Mouse (Mus musculus): Measurements from ENCODE around the gene Pus1.

DNA sequence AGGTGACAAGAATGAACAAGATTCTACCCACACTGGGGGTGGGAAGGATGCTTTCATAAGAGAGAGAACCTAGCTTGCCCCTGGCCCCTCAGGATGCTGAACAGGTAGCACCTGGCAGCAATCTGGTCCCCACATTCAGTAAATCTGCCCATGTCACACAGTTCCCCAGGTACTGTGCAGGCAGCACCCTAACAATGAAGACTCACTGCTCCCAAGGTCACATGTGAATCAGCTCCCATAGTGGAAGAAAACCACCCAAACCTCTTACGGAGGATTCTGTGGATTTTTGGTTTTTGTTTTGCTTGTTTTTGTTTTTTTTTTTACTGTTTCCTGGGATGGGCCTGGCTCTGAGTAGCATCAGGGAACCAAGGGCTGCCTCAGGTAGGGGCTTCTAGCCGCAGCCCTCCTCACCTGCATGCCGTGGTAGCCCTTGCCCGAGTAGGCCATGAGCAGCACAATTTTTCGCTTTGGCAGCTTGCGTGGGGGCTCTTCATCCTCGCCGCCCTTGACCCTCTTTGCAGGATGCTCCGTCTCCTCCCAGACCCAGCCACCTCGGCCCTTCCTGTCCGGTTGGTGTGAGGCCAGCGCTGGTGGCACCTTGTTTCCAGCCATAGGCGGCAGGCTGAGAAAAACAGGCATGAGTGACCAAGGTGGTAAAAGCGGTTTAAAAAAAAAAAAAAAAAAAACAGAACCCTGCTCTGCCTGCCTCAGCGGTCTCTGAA lies 1.0 kb downstream of the Pus1 start:
- TF ChIP-seq ZNF384 (IDR thresholded peaks at IDR 0.05; ENCODE audit: low read depth, low read length), result no peak; the same call in 1 of the 2 replicates
- no peak for TF ChIP-seq MAFK (IDR thresholded peaks at IDR 0.05; ENCODE audit: insufficient read depth, low read depth, low read length)
- TF ChIP-seq HCFC1 (IDR thresholded peaks at IDR 0.05; ENCODE audit: borderline replicate concordance, insufficient read depth, low read length), result no peak
- TF ChIP-seq ZC3H11A (IDR thresholded peaks at IDR 0.05; ENCODE audit: borderline replicate concordance, low read depth, low read length), result no peak
- TF ChIP-seq CHD2 (IDR thresholded peaks at IDR 0.05; ENCODE audit: low read depth, low read length), result no peak
